Mouse (Mus musculus): ENCODE results near the gene Gtf2h1. TPM values are rescaled to one million over a fixed set of nuclear protein-coding genes. Genes with fewer than 3 reads are reported as not detected.
A peak's percentile ranks its signal among the peaks of the same experiment; 100 is the strongest.
"Not testable (repeated sequence)": the region's sequence is repeated elsewhere in the genome, so short reads cannot be mapped to it uniquely, and the experiment has no call there.

Gtf2h1 gene
- polyA plus RNA-seq, 1 experiment from 2014 or later = 34.9 TPM

DNA sequence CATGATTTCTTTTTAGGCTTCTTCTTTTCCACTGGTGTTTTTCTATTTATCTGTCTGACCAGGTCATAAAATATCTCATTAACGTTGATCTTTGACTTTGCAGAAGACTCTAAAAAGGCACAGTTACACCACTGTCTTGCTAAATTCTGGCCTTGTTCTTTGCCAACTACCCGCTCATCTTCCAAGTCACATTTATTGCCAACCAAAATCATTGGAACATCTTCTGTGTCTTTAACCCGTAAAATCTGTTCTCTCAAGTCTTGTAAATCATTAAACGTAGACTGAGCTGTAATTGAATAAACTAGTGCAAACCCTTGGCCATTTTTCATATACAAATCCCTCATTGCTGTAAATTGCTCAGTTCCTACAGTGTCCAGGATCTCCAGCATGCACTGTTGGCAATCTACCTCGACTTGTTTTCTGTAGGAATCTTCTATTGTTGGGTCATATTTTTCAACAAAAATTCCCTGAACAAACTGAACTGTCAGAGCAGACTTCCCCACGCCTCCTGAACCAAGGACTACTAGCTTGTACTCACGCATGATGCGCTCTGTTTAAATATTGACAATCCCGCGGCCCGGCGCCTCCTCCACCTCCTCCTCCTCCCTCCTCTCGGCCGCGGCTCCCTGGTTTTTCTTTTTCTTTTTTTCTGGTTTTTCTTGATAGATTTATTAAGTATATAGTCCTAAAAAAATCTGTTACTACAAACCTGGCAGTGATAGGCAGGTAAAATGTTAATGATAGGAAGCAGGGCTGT is 25.2 kb downstream of the Gtf2h1 start:
- 92% methylated on average over 15 of the region's 15 CpGs for WGBS (ENCODE audit: insufficient replicate concordance)
- H3K36me3 ChIP-seq (ENCODE audit: control insufficient read depth, insufficient read depth, low read length) = peaks cover 17% of the 10 kb centered on the region

DNA sequence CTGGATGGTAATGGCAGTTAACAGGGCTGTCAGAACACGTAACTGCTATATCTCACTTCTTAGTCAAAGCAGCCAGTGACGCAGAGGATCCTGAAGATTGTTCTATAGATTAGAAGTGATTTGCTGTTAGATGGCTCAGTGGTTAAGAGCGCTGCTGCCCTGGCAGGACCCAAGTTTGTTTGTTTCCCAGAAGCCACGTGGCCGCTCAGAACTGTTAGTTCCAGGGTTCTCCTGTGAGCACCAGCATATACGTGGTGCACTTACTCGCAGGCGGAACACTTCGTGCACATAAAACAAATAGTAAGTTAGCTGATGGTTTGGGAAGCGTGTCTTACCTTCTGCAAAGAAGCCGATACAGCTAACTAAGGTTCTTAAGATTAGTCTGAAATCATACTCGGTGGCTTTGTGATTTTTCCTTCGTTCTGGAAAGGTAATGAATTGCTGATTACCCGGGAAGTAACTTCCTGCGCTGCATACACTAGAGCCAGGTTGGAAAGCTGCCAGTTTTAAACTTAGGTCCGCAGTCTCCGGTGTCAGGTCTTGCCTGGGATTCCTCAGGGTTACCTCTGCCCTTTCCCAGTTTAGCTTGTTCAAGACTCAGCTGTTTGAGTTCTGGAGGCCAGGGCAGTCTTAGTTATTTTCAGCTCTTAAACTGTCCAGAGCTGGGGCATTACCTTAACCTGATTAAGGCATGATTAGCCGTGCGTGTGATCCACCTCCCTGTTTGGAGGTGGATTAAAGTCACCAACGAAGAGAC is 31.3 kb downstream of the Gtf2h1 start:
- Histone ChIP-seq H3K4me1 (ENCODE audit: control insufficient read depth, insufficient read depth, low read length) (peaks cover 22% of the 10 kb centered on the region), H3K9me3 (replicated peaks; ENCODE audit: control insufficient read depth, low read length) (no peaks in the 10 kb centered on the region), H3K27ac (ENCODE audit: low read depth, low read length) (no peak overlapping the region), H3K27me3 (ENCODE audit: control insufficient read depth, insufficient read depth, low read length) (no peaks in the 10 kb centered on the region), H3K9ac (ENCODE audit: low read depth, low read length) (no peak overlapping the region), H3K36me3 (ENCODE audit: control insufficient read depth, insufficient read depth, low read length) (peaks cover 2% of the 10 kb centered on the region; the same call in 1 of the 2 replicates), H3K4me3 (ENCODE audit: low read depth, low read length) (no peak overlapping the region), H3K4me2 (peak overlapping the region; percentile 18; the same call in 1 of the 2 replicates)
- 55% methylated on average over 20 of the region's 20 CpGs for WGBS (ENCODE audit: insufficient replicate concordance)
- no peak for ATAC-seq (replicated peaks; ENCODE audit: insufficient number of reproducible peaks, low FRiP score, low TSS enrichment)

More for the DNA sequence above, 25.2 kb downstream of the Gtf2h1 start:
- not testable (repeated sequence) for H3K4me3 ChIP-seq (ENCODE audit: low read depth, low read length); H3K4me2 ChIP-seq; ATAC-seq (replicated peaks; ENCODE audit: insufficient number of reproducible peaks, low FRiP score, low TSS enrichment); H3K27me3 ChIP-seq (ENCODE audit: control insufficient read depth, insufficient read depth, low read length); H3K9ac ChIP-seq (ENCODE audit: low read depth, low read length); H3K9me3 ChIP-seq (replicated peaks; ENCODE audit: control insufficient read depth, low read length); H3K4me1 ChIP-seq (ENCODE audit: control insufficient read depth, insufficient read depth, low read length); H3K27ac ChIP-seq (ENCODE audit: low read depth, low read length)

DNA sequence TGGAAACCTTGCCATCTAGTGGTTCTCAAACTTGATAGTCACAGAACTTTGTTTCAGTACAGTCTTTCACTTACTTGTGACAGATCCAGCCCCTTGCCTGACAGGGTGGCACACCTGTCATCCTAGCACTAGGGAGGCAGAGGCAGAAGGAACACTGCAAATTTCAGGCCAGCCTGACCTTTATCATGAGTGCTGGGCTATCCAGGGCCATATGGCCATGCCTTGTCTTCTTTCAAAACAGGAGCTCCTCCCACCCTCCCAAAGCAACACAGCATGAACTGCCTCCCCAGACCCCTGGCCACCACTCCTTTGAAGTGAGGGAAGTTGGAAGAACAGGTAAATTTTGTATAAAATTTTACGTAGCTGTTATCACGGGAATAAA is 31.9 kb downstream of the Gtf2h1 start:
- Histone ChIP-seq H3K4me1 (ENCODE audit: control insufficient read depth, insufficient read depth, low read length) (peaks cover 22% of the 10 kb centered on the region), H3K27me3 (ENCODE audit: control insufficient read depth, insufficient read depth, low read length) (no peaks in the 10 kb centered on the region), H3K36me3 (ENCODE audit: control insufficient read depth, insufficient read depth, low read length) (no peaks in the 10 kb centered on the region; the same call in 1 of the 2 replicates), H3K9me3 (replicated peaks; ENCODE audit: control insufficient read depth, low read length) (no peaks in the 10 kb centered on the region), H3K27ac (ENCODE audit: low read depth, low read length) (no peak overlapping the region), H3K9ac (ENCODE audit: low read depth, low read length) (no peak overlapping the region), H3K4me3 (ENCODE audit: low read depth, low read length) (no peak overlapping the region), H3K4me2 (peak overlapping the region; percentile 18; the same call in 1 of the 2 replicates)
- WGBS (ENCODE audit: insufficient replicate concordance) = 77% methylated on average over 2 of the region's 2 CpGs
- no peak for ATAC-seq (replicated peaks; ENCODE audit: insufficient number of reproducible peaks, low FRiP score, low TSS enrichment)

DNA sequence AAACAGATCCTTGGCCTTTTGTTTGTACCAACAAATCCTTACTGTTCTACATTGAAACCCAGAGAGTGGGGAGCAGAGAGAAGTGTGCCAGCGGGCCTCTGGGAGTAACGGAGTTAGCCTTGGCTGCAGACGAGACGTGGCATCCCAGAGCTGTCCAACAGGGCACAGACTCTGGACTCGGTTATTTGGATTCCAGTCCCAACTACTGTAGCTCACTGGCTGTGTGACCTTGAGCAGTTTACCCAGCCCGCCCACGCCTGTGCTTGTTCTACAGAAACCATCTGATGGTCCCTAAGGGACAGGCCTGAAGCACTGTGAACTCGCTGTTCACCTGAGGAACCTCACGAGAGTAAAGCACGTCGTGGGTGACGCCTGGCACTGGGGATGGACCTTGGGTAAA is 34.0 kb downstream of the Gtf2h1 start:
- no peaks in the 10 kb centered on the region for H3K9me3 ChIP-seq (replicated peaks; ENCODE audit: control insufficient read depth, low read length)
- no peak overlapping the region for H3K27ac ChIP-seq (ENCODE audit: low read depth, low read length)
- WGBS (ENCODE audit: insufficient replicate concordance) = 81% methylated on average over 12 of the region's 12 CpGs
- H3K4me2 ChIP-seq = no peak overlapping the region
- peaks cover 27% of the 10 kb centered on the region for H3K4me1 ChIP-seq (ENCODE audit: control insufficient read depth, insufficient read depth, low read length)
- ATAC-seq (replicated peaks; ENCODE audit: insufficient number of reproducible peaks, low FRiP score, low TSS enrichment) = no peak
- H3K9ac ChIP-seq (ENCODE audit: low read depth, low read length) = no peak overlapping the region
- no peak overlapping the region for H3K4me3 ChIP-seq (ENCODE audit: low read depth, low read length)
- no peaks in the 10 kb centered on the region for H3K27me3 ChIP-seq (ENCODE audit: control insufficient read depth, insufficient read depth, low read length)
- no peaks in the 10 kb centered on the region for H3K36me3 ChIP-seq (ENCODE audit: control insufficient read depth, insufficient read depth, low read length)

DNA sequence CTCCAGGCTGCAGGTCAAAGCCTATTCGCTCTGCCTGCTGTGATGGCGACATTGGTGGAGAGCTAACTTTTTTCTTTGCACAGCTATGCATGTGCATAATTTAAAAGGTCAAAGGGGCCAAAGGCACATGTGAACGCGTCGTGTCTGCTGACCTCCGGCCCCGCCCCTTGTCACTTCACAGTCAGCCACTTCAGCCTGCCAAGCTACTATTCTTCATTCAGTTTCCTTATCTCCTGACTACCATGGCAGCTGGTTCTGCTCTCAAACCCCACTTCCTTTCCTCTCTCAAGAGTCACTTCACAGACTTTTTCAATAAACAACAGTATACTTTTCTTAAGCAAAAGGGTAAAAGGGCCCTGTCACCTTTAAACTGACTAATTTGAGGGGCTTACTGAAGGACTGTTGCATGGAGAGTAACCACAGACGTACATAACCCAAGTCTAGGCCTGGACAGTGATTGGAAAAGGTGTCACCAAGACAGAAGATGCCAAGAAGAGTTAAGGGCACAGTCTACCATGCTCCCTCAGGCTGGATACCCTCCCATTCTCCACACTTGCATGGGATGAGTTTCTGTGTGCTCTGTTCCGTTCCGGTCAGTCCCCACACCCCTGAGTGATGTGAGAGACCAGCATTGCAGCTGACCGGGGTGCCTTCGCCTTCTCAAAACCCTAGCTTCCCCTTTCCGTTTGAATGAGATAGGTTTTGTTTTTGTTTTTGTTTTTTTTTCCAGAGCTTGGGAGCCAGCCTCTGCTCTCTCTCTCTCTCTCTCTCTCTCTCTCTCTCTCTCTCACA is 35.1 kb downstream of the Gtf2h1 start:
- H3K27ac ChIP-seq (ENCODE audit: low read depth, low read length) = peak overlapping the region; percentile 85
- no peaks in the 10 kb centered on the region for H3K9me3 ChIP-seq (replicated peaks; ENCODE audit: control insufficient read depth, low read length)
- no peaks in the 10 kb centered on the region for H3K36me3 ChIP-seq (ENCODE audit: control insufficient read depth, insufficient read depth, low read length)
- peaks cover 27% of the 10 kb centered on the region for H3K4me1 ChIP-seq (ENCODE audit: control insufficient read depth, insufficient read depth, low read length)
- no peak overlapping the region for H3K9ac ChIP-seq (ENCODE audit: low read depth, low read length)
- no peaks in the 10 kb centered on the region for H3K27me3 ChIP-seq (ENCODE audit: control insufficient read depth, insufficient read depth, low read length)
- 31% methylated on average over 13 of the region's 13 CpGs for WGBS (ENCODE audit: insufficient replicate concordance)
- no peak overlapping the region for H3K4me2 ChIP-seq
- no peak overlapping the region for H3K4me3 ChIP-seq (ENCODE audit: low read depth, low read length)
- ATAC-seq (replicated peaks; ENCODE audit: insufficient number of reproducible peaks, low FRiP score, low TSS enrichment) = 0 out of 2 replicates have a peak, but pooled peaks have one; percentile 16

DNA sequence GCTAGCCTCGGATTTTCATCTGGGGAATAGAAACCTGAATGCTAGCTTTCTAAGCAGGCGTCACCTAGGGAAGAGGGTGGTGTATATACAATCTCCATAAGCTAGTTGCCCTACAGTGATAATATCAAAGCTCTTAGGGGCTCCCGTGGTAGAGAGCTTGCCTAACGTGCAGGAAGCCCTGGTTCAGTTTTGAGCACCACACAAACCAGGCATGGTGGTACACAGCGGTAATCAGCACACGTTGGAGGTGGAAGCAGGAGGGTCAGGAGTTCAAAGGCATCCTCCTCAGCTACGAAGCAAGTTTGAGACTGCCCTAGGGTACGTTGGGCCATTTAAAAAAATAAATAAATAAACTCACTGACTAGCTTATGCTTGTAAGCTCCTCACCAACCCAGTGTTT is 35.8 kb downstream of the Gtf2h1 start:
- no peaks in the 10 kb centered on the region for H3K9me3 ChIP-seq (replicated peaks; ENCODE audit: control insufficient read depth, low read length)
- H3K4me3 ChIP-seq (ENCODE audit: low read depth, low read length) = no peak overlapping the region
- WGBS (ENCODE audit: insufficient replicate concordance) = 64% methylated on average over 8 of the region's 8 CpGs
- H3K9ac ChIP-seq (ENCODE audit: low read depth, low read length) = no peak overlapping the region
- no peak overlapping the region for H3K4me2 ChIP-seq
- no peaks in the 10 kb centered on the region for H3K27me3 ChIP-seq (ENCODE audit: control insufficient read depth, insufficient read depth, low read length)
- H3K27ac ChIP-seq (ENCODE audit: low read depth, low read length) = peak overlapping the region; percentile 85; the same call in 1 of the 2 replicates
- peaks cover 27% of the 10 kb centered on the region for H3K4me1 ChIP-seq (ENCODE audit: control insufficient read depth, insufficient read depth, low read length)
- ATAC-seq (replicated peaks; ENCODE audit: insufficient number of reproducible peaks, low FRiP score, low TSS enrichment) = no peak
- no peaks in the 10 kb centered on the region for H3K36me3 ChIP-seq (ENCODE audit: control insufficient read depth, insufficient read depth, low read length)

DNA sequence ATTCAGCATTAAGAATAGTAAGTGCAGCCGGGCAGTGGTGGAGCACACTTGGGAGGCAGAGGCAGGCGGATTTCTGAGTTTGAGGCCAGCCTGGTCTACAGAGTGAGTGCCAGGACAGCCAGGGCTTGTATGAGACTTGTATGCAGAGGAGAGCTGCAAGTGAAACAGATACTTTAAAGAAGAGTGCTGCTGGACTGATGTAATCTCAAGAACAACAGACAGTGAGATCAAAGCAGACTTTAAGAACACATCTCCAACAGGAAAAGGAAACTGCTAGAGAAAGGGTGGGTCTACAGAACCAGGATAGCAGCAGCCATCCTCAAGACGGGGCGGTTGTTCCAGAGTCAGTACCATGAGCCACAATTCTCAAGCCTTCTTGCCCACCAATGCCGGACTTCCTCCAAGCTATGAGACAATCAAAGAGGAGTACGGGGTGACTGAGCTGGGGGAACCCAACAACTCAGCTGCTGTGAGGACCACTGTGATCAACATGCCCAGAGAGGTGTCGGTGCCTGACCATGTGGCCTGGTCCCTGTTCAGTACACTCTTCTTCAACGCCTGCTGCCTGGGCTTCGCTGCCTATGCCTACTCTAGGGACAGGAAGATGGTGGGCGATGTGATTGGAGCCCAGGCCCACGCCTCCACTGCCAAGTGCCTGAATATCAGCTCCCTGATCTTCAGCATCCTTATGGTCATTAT is 36.4 kb downstream of the Gtf2h1 start:
- H3K4me1 ChIP-seq (ENCODE audit: control insufficient read depth, insufficient read depth, low read length) = peaks cover 27% of the 10 kb centered on the region
- H3K4me2 ChIP-seq = not testable (repeated sequence)

DNA sequence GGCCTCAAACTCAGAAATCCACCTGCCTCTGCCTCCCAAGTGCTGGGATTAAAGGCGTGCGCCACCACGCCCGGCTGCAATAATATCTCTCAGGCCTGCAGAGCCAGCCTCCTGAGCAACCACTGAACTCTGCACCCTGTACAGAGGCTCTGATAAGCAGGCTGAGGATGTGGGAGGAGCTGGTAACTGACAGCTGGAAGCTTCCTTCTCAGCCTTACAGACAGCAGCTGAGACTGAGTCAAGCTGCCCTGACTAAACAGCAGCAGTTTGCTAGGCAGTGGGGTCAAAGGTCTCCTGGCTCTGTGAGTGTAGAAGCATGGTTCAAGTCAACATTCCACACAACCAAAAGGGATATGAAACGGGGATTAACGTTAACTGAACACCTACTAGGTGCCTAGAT is 37.4 kb downstream of the Gtf2h1 start:
- no peaks in the 10 kb centered on the region for H3K9me3 ChIP-seq (replicated peaks; ENCODE audit: control insufficient read depth, low read length)
- ATAC-seq (replicated peaks; ENCODE audit: insufficient number of reproducible peaks, low FRiP score, low TSS enrichment) = peak; percentile 66
- WGBS (ENCODE audit: insufficient replicate concordance) = 24% methylated on average over 6 of the region's 6 CpGs
- no peak overlapping the region for H3K9ac ChIP-seq (ENCODE audit: low read depth, low read length)
- H3K4me2 ChIP-seq = no peak overlapping the region
- H3K27ac ChIP-seq (ENCODE audit: low read depth, low read length) = no peak overlapping the region
- H3K4me1 ChIP-seq (ENCODE audit: control insufficient read depth, insufficient read depth, low read length) = peaks cover 20% of the 10 kb centered on the region
- no peaks in the 10 kb centered on the region for H3K36me3 ChIP-seq (ENCODE audit: control insufficient read depth, insufficient read depth, low read length)
- H3K4me3 ChIP-seq (ENCODE audit: low read depth, low read length) = no peak overlapping the region
- no peaks in the 10 kb centered on the region for H3K27me3 ChIP-seq (ENCODE audit: control insufficient read depth, insufficient read depth, low read length)

More for the DNA sequence above, 36.4 kb downstream of the Gtf2h1 start:
- H3K9me3 ChIP-seq (replicated peaks; ENCODE audit: control insufficient read depth, low read length); H3K4me3 ChIP-seq (ENCODE audit: low read depth, low read length); H3K9ac ChIP-seq (ENCODE audit: low read depth, low read length); H3K36me3 ChIP-seq (ENCODE audit: control insufficient read depth, insufficient read depth, low read length); H3K27ac ChIP-seq (ENCODE audit: low read depth, low read length); ATAC-seq (replicated peaks; ENCODE audit: insufficient number of reproducible peaks, low FRiP score, low TSS enrichment); H3K27me3 ChIP-seq (ENCODE audit: control insufficient read depth, insufficient read depth, low read length): not testable (repeated sequence)
- WGBS (ENCODE audit: insufficient replicate concordance) = 81% methylated on average over 11 of the region's 11 CpGs
